Mouse (Mus musculus) lung, embryonic 16.5 days (tissue): ENCODE measurements around the gene Ccdc115. TPM values are rescaled to one million over a fixed set of nuclear protein-coding genes. Genes with fewer than 3 reads are reported as not detected.

ENCODE experiments used
- ATAC-seq: fragments of 200-750 bp; cut with Nextera tagmentation; 2 replicates; pipeline ENCODE4 v1.8.0; 2017; ENCODE audit warnings: low read depth, mild to moderate bottlenecking, moderate library complexity
- H3K27ac ChIP-seq: fragments of 300-500 bp; sonication (generic); 2 replicates; pipeline ENCODE4 v1.5.1; 2014; ENCODE audit warnings: mild to moderate bottlenecking, control low read depth, low read length
- H3K27me3 ChIP-seq: fragments of 300-500 bp; sonication (generic); 2 replicates; pipeline ENCODE4 v1.6.1; 2014; ENCODE audit warnings: low read depth, low read length, mixed read lengths; ENCODE audit not compliant: control insufficient read depth, insufficient read depth
- H3K36me3 ChIP-seq: fragments of 300-500 bp; sonication (generic); 2 replicates; pipeline ENCODE4 v1.6.1; 2014; ENCODE audit warnings: low read length; ENCODE audit not compliant: control insufficient read depth, insufficient read depth
- H3K4me1 ChIP-seq: fragments of 300-500 bp; sonication (generic); replicated peaks from 2 replicates; pipeline ENCODE4 v1.6.1; 2014; ENCODE audit warnings: low read length, mixed read lengths; ENCODE audit not compliant: control insufficient read depth, insufficient read depth
- H3K4me2 ChIP-seq: fragments of 300-500 bp; sonication (generic); 2 replicates; pipeline ENCODE4 v1.6.1; 2014; ENCODE audit warnings: low read depth, low read length, control low read depth
- H3K4me3 ChIP-seq: fragments of 300-500 bp; sonication (generic); 2 replicates; pipeline ENCODE4 v1.5.1; 2014; ENCODE audit warnings: mild to moderate bottlenecking, low read length, control low read depth
- H3K9ac ChIP-seq: fragments of 300-500 bp; sonication (generic); 2 replicates; pipeline ENCODE4 v1.6.1; 2014; ENCODE audit warnings: low read length, control low read depth
- H3K9me3 ChIP-seq: fragments of 300-500 bp; sonication (generic); 2 replicates; pipeline ENCODE4 v1.6.1; 2016; ENCODE audit warnings: low read length; ENCODE audit not compliant: control insufficient read depth
- WGBS: fragments of 180-500 bp; shearing (Covaris S2); extraction: QIAGEN DNeasy Blood & Tissue Kit; methylation state at CpG from one replicate; pipeline ENCODE4 v1.1.7; 2014; 5-methylcytosine and 5-hydroxymethylcytosine counted together
- polyA plus RNA-seq: library from polyadenylated mRNA; unstranded; fragments of >200 nt; fragmentation: Nextera tagmentation; extraction: Ambion mirVana; gene quantifications from 2 replicates; pipeline ENCODE4 v1.2.1, GENCODE M21; 2015

Gene Ccdc115
- polyA plus RNA-seq, 1 experiment from 2014 or later = 50.8 TPM

DNA sequence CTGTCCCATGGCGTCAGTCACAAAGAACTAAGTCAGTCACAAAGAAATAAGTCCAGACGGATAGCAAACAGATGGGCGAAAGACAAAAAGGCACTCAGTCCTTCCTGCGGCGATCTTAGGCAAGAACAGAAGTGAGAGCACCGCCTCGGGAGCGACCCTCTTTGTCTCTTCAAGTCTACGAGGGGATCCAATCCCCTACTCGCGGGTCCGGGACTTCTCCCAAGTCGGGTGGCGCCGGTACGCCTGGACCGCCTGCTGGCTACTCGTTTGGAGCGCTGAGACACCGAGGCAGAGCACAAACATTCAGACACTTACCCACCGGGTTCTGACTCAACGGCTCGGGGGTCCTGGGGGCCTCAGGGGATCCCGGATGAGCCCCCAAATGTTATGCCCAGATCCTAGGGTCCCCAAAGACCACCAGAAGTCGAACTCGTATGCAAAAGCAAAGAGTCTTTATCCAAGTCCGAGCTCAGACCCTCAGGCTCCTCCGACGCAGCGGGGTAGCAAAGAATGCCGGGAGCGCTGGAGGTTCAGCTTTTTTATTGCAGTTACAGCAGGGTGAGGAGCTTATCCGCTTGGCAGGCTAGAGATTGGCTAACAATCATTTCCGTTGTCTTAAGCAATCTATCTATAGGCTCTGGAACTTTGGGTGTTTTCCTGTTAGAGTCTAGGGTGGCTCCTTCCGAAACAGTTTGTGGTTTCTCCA is 6.5 kb downstream of the Ccdc115 start:
- Histone ChIP-seq H3K36me3 (peaks cover 18% of the 10 kb centered on the region), H3K9ac (peak overlapping the region; percentile 65), H3K4me3 (peak overlapping the region; percentile 51), H3K27ac (peak overlapping the region; percentile 48), H3K4me1 (peaks cover 5% of the 10 kb centered on the region; the same call in 1 of the 2 replicates), H3K9me3 (peaks cover 30% of the 10 kb centered on the region), H3K4me2 (peak overlapping the region; percentile 67), H3K27me3 (no peaks in the 10 kb centered on the region)
- 8% methylated on average over 35 of the region's 35 CpGs for WGBS
- ATAC-seq = peak; percentile 72

DNA sequence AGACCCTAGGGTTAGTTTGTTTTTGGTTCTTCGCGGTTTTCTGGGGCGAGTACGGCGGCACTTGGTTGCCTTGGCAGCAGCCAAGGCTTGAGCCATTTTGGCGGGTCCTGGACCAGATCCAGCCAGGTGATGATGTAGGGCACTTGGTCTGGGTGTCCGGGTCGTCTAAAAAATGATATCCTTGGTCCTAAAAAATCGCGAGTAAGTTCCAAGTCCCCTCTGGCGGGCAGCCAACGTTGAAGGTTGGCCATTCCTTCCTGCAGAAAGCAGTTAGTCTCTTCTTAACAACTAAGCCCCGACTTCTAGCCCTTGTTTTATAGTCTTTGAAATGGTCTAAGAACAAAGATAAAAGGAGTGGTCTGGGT is 7.1 kb downstream of the Ccdc115 start:
- H3K36me3 ChIP-seq = peaks cover 18% of the 10 kb centered on the region
- H3K4me2 ChIP-seq = peak overlapping the region; percentile 67
- WGBS = 48% methylated on average over 13 of the region's 13 CpGs
- H3K4me1 ChIP-seq = peaks cover 5% of the 10 kb centered on the region; the same call in 1 of the 2 replicates
- H3K27ac ChIP-seq = no peak overlapping the region
- H3K9ac ChIP-seq = peak overlapping the region; percentile 65
- H3K27me3 ChIP-seq = no peaks in the 10 kb centered on the region
- no peak for ATAC-seq
- peaks cover 32% of the 10 kb centered on the region for H3K9me3 ChIP-seq
- peak overlapping the region; percentile 51 for H3K4me3 ChIP-seq

DNA sequence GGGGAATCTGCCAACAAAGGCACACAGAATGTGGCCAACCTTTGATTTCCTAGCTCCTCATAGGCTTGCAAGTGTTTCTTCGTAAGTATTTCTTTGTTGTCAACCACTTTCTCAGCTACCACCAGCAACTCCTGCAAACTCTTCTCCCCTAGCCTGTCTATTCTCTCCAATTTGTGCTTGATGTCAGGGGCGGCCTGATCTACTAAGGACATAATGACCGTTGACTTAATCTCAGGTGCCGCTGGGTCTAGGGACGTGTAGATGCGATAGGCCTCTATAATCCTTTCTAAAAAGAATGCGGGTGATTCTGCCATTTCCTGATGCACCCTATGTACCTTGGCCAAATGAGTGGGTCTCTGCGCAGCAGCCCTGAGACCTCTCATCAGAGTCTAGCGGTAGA is 8.0 kb downstream of the Ccdc115 start:
- Histone ChIP-seq H3K4me2 (no peak overlapping the region), H3K9me3 (peaks cover 34% of the 10 kb centered on the region), H3K27ac (no peak overlapping the region), H3K36me3 (peaks cover 18% of the 10 kb centered on the region), H3K4me1 (peaks cover 5% of the 10 kb centered on the region; the same call in 1 of the 2 replicates), H3K9ac (no peak overlapping the region), H3K27me3 (no peaks in the 10 kb centered on the region), H3K4me3 (no peak overlapping the region)
- 97% methylated on average over 9 of the region's 9 CpGs for WGBS
- ATAC-seq = no peak

DNA sequence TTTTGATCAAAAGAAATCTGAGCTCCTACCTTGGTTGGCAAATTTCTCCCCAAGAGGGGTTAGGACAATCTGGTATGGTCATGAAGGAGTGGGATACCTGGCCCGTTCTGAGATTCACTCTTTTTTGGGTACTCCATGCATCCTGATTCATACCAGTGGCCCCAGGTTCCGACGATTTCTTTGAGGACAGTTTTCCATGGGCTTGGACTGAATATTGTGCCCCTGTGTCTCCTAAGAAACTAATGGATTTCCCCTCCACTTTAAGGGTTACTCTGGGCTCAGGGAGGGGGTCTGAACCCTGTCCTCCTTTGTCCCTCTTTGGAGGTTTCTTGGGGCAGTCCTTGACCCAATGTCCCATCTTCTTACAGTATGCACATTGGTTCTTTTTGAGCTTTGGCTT is 8.5 kb downstream of the Ccdc115 start:
- Histone ChIP-seq H3K27ac (no peak overlapping the region), H3K4me2 (no peak overlapping the region), H3K36me3 (peaks cover 18% of the 10 kb centered on the region), H3K4me1 (peaks cover 5% of the 10 kb centered on the region; the same call in 1 of the 2 replicates), H3K27me3 (no peaks in the 10 kb centered on the region), H3K4me3 (no peak overlapping the region), H3K9me3 (peaks cover 34% of the 10 kb centered on the region), H3K9ac (no peak overlapping the region)
- no peak for ATAC-seq
- 94% methylated on average over 3 of the region's 3 CpGs for WGBS

DNA sequence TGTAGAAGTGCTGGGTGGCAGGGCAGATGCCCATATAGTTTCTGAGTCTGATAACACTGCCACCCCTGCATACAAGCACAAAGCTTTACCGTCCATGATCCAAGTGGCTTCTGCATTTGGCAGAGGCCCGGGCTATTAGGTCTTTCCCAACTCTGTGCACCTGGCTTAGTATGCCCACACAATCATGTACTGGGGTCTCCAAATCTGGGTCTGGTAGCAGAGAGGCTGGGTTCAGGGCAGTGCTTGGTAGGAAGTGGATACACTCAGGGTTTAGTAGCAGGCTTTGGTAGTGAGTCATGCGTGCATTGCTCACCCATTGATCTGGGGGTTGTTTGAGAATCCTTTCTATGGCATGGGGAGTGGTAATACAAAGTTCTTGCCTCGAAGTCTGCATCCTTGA is 10.2 kb downstream of the Ccdc115 start:
- ATAC-seq = no peak

DNA sequence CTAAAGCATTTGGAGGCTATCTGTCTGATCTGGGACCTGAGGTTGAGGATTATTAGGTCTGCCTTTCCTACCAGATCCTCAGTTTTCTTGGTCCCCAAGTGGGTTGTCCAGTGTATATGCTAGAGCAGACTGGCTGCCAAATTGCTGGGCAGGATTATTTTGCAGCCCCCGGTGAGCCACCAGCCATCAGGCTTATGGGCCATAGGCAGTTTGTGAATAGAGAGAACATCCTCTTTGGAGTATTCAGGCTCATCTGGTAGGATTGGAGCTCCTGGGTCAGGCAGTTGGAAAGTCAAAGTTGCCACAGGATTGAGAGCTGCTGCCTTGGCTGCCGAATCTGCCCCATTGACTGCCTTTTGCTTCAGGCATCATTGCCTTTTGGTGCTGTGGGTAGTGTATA is 11.0 kb downstream of the Ccdc115 start:
- H3K9me3 ChIP-seq = peaks cover 34% of the 10 kb centered on the region
- ATAC-seq = no peak
- 91% methylated on average over 2 of the region's 2 CpGs for WGBS

More for the DNA sequence above, 10.2 kb downstream of the Ccdc115 start:
- 94% methylated on average over 4 of the region's 4 CpGs for WGBS
- Histone ChIP-seq H3K27me3 (no peaks in the 10 kb centered on the region), H3K36me3 (peaks cover 18% of the 10 kb centered on the region), H3K9ac (no peak overlapping the region), H3K9me3 (peaks cover 34% of the 10 kb centered on the region), H3K4me3 (no peak overlapping the region), H3K4me2 (no peak overlapping the region), H3K27ac (no peak overlapping the region), H3K4me1 (peaks cover 5% of the 10 kb centered on the region; the same call in 1 of the 2 replicates)

DNA sequence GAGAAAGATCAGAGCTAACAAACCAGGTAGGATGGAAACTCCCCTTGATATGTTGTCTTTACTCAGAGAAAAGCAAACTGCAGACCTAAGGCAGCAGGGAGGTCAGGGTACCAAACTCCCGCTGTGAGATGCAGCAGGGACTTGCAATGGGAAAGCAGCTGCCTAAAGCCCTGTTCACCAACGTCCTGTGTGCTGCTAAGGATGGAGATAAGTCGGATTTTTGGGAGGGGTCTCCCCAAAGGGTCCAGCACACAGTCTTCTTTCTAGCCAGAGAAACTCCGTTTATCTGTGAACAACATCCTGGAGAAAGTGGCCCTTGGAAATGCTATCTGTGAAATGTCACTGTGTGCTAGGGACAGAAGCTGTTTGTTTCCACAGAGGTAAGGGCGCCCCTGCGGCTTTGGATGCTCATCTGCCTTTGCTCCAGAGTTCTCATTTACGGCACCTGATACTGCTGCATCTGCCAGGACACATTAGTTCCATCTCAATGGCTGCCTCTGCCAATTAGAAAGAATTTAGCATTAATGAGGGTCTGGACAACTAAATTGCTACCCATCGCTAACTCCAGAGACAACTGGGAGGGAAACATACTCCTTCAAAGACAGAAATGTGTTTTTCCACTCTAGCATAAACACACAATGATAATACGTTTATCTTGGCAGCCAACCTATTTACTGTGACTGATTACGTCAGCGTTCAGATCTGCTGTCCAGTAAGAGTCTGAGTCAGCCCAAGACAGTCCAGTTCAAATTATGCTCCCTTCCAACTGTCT is 40.1 kb downstream of the Ccdc115 start:
- Histone ChIP-seq H3K36me3 (no peaks in the 10 kb centered on the region), H3K4me3 (no peak overlapping the region), H3K9ac (no peak overlapping the region), H3K4me1 (no peaks in the 10 kb centered on the region), H3K9me3 (no peaks in the 10 kb centered on the region), H3K27me3 (no peaks in the 10 kb centered on the region), H3K27ac (no peak overlapping the region), H3K4me2 (no peak overlapping the region)
- ATAC-seq = peak; percentile 71; the same call in 1 of the 2 replicates
- WGBS = 38% methylated on average over 11 of the region's 11 CpGs

More for the DNA sequence above, 11.0 kb downstream of the Ccdc115 start:
- Histone ChIP-seq H3K27me3 (no peaks in the 10 kb centered on the region), H3K27ac (no peak overlapping the region), H3K9ac (no peak overlapping the region), H3K4me3 (no peak overlapping the region), H3K4me2 (no peak overlapping the region), H3K4me1 (peaks cover 2% of the 10 kb centered on the region; the same call in 1 of the 2 replicates), H3K36me3 (peaks cover 18% of the 10 kb centered on the region)

DNA sequence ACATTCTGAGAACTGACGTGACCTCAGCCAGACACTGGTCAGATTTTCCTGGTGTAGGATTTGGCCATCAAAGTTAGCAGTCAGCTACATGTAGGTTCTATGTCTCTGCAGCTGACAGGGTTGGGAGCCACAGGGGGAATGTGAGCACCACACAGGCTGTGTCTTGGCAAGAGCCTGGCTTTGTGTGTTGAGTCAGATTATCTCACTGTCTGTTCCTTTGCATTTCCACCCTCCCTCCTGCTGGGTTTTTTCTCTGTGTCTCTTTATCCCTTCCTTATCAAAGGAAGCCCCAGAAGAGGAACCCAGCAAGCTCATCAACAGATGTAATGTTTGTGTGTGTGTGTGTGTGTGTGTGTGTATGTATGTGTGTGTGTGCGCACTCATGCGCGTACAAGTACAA is 43.2 kb downstream of the Ccdc115 start:
- Histone ChIP-seq H3K4me1 (no peaks in the 10 kb centered on the region), H3K27ac (no peak overlapping the region), H3K9ac (no peak overlapping the region), H3K4me3 (no peak overlapping the region), H3K36me3 (no peaks in the 10 kb centered on the region), H3K4me2 (no peak overlapping the region), H3K9me3 (no peaks in the 10 kb centered on the region), H3K27me3 (no peaks in the 10 kb centered on the region)
- 91% methylated on average over 4 of the region's 4 CpGs for WGBS
- ATAC-seq = no peak

DNA sequence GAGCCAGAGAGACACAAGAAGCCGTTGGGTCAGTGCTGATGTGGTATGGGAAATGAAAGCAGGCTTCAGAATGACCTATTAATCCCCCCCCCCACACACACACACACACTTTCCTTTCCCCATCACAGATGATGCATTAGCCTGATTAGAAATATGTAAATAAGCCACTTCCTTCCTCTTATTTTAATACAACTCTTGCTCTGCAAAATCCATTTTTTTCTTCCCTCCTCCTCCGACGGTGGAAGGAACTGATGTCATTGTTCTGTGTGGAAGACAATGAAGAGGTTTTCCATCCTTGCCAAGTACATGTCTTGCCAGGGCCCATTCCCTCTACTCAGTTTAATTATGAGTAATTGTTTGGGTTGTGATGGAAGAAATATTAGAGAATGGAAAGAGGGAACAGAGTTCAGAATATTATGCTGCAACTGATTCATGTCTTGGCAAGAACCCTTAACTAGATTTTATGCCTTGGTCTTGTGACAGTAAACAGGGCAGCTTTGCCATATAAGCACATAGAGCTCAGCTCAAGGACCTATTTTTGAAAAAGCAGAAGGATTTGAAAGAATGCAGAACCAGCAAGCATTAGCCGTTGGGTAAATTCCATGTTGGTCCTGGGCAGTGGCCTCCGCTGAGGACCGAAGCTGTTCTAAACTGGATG is 50.1 kb downstream of the Ccdc115 start:
- H3K4me3 ChIP-seq = no peak overlapping the region
- H3K27ac ChIP-seq = peak overlapping the region; percentile 93
- H3K9ac ChIP-seq = no peak overlapping the region
- H3K9me3 ChIP-seq = no peaks in the 10 kb centered on the region
- H3K4me2 ChIP-seq = peak overlapping the region; percentile 25; the same call in 1 of the 2 replicates
- H3K4me1 ChIP-seq = peaks cover 10% of the 10 kb centered on the region
- H3K27me3 ChIP-seq = no peaks in the 10 kb centered on the region
- WGBS = 47% methylated on average over 6 of the region's 6 CpGs
- peak; percentile 92 for ATAC-seq
- no peaks in the 10 kb centered on the region for H3K36me3 ChIP-seq
